Mouse (Mus musculus): ENCODE data around the gene Hils1.

Hils1 gene

DNA sequence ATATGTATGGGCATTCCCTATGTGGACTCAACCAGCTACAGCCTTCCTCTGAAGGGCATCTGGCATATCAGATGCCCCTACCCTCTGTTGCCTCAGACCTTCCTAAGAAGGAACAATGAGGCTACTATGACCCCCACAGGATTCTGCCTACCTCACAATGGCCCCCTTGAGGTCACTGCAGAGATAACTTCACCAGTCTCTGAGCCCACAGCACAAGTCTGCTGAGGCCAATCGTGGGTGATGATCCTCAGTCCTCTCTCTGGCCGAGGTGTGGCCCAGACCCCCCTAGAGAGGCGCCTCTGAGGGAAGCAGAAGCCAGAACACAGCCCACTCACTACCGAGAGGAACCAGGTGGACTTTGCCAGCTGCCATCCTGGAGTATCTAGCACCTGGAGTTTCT lies at the start of gene Hils1:
Gene Hils1, plus strand, starts transcription at position 175 of the 400 bp plus-strand sequence.
- DNase-seq (ENCODE audit: low read depth, low spot score), result no peak

DNA sequence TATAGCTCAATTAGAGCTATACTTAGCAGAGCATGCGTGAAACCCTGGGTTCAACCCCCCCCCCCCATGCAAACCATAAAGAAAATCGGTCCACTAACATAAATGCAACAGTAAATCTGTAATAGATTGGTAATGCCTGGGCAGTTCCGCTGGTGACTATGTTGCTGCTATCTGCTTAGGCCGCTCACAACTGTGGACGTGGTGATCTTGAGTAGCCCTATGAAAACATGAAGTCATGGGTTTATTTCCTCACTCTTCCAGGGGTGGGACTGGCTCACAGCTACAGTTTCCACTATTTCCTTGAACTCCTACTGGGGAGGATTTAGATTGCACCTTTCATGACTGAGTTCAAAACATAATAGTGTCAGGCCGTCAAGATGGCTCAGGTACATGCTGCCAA lies 49.7 kb upstream of the Hils1 start:
- no peak for DNase-seq (ENCODE audit: low read depth, low spot score)

DNA sequence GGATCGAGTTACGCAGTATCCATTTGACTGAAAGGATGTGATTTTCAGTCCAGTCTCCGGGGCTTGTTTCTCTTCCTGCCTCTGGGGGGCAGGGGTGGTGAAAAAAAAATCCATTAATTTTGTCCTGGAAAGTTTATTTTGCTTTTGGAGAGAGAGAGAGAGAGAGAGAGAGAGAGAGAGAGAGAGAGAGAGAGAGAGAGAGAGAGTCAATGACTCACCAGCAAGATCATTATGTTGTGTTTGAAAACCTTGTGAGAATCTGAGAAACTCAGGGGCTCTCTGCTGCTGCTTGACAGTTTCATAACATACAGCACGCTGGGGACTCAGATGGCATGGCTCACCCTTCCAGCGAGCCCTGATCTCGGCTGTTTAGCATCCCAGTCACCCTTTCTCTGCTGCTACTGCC lies 46.4 kb upstream of the Hils1 start:
- no peak for DNase-seq (ENCODE audit: low read depth, low spot score)

DNA sequence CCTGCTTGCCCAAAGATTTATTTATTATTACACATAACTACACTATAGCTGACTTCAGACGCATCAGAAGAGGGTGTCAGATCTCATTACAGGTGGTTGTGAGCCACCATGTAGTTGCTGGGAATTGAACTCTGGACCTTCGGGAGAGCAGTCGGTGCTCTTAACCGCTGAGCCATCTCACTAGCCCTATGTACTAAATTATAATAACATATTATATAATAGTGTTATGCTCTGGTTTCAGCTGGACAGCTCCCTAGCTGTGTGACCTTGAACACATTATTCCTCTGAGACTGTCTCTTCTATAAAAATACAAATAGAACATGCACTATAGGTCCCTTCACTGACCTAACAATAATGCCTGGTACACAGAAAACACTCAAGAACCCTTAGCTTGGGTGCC lies 42.4 kb upstream of the Hils1 start:
- no peak for DNase-seq (ENCODE audit: low read depth, low spot score)

DNA sequence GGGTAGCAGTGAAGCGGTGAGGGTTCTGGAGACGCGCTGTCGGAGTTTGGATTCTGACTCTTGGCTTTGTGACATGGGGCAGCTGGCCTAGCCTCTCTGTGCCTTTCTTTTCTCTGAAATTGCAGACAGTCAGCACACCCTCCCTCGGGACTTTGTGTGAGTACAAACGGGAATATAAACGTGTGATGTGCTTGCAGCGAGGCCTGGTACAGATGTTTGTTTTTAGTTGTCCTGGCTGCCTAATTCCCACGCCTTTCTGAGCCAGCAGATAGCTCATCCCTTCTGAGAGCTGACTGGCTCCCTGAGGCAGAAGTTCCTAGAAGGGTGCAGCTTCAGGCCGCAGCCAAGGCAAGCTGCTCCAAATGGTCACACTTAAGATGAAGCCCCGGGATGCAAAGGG lies 41.0 kb upstream of the Hils1 start:
- DNase-seq (ENCODE audit: low read depth, low spot score), result no peak

DNA sequence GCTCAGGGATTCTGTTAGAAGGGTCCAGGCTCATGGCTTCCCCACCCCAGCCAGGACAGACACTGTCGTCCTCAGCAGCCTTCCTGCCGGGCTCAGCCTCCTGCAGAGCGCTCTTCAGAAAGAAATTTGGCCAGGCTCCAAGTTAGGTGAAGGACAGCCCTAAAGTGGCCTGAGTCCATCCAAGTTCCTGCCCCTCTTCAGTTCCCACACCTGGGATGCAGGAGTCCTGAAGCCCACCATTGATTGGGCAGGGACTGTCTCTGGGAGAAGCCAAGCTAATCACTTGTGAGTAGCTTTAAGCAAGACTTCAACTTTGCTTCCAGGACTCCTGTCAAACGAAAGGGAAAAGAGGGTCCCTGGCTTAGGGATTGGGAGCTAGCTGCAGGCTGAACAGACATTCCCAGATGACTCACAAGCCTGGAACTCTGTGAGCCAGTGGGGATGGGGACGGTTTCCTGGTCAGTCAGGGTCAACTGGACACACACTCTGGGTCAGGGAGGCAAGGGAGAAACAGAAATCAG lies 39.6 kb upstream of the Hils1 start:
- DNase-seq (ENCODE audit: low read depth, low spot score), result no peak

DNA sequence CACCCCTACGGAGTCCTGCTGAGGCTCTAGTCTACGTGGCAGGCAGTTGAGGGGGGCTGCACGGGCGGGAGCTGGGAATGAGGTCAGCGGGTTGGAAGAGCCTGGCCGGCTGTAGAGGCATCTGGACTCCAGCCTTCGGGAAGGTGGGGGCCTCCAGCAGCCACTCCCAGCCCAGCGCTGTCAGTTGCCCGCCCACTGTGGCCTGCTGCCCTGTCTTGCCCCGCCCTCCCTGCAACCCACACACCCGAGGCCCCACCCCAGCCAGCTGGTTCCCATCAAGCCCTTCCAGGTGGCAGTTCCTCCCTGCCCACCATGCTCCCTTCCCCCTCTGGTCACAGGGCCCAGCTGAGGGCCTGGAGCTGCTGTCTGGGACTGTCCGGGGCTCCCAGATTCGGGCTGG lies 38.6 kb upstream of the Hils1 start:
- no peak for DNase-seq (ENCODE audit: low read depth, low spot score)

DNA sequence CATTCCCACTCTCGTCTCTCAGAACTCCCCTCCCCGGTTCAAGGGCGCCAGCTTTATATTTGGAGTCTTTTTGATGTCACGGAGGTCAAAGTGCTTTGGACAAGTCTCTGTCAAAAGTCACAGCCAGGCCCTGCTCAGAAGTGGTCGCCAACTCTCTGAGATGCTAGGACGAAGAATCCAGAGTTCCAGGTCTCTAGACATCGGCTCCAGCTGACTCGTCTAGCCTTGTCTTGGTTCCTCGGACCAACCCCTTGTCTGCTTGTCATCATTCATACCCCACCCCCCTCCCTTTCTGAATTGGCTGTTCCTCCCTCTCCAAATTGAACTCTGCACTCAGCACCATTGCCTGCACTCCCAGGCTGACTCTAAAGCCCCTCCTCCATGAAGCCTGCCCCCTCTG lies 37.8 kb upstream of the Hils1 start:
- no peak for DNase-seq (ENCODE audit: low read depth, low spot score)

DNA sequence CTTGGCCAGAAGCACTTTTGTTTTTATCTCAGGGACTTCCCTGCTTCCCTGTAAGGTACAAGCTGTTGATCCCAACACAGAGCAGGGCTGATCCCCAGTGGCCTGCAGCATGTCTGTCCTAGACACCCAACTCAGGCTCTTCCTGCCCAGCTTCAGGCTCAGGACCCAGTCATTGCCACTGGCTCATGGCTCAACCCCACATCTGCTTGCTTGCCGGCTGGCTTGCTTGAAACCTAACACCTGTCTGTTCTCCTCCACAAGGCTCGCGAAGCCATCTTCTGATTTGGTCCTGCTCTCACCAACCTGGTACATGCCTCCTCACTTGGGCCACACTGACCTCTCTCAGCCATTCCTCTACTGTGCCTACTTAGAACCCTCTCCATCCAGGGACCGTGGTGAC lies 37.2 kb upstream of the Hils1 start:
- no peak for DNase-seq (ENCODE audit: low read depth, low spot score)

DNA sequence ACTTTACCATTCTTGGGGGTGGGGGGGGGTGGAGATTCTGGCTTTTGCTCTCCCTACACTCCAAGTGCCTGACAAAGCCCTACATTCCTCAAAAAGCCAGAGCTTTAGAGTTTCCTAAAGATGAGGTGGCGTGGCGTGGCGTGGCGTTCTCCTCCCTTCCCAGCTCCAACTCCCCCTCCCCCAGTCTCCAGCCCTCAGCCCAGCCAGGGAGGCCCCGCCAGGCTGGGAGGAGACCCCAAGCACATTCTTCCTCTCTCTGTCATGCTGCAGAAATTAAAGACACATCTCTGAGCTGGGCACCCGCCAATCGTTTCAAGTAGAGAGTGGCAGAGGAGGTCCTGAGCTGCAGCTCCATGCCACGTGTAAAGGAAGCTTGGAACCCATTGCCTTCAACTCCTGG lies 33.8 kb upstream of the Hils1 start:
- no peak for DNase-seq (ENCODE audit: low read depth, low spot score)

DNA sequence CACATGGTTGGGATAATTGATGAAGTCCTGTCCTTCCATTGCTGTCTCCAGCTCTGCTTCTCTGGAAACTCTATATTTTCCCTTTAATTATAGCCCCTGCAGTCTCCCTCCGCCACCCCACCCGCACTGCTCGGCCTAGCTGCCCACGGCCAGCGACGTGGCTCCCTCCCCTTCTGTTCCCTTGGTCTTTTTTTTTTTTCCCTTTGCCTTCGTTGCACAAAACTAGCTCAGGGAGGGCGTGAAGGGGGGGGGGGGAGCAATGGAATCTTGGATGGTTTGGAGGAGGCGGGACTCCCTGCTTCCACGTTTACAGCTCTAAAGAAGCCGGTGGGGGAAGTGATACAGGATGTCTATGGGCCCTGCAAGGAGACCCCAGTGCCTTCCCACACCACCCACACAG lies 32.9 kb upstream of the Hils1 start:
- no peak for DNase-seq (ENCODE audit: low read depth, low spot score)

DNA sequence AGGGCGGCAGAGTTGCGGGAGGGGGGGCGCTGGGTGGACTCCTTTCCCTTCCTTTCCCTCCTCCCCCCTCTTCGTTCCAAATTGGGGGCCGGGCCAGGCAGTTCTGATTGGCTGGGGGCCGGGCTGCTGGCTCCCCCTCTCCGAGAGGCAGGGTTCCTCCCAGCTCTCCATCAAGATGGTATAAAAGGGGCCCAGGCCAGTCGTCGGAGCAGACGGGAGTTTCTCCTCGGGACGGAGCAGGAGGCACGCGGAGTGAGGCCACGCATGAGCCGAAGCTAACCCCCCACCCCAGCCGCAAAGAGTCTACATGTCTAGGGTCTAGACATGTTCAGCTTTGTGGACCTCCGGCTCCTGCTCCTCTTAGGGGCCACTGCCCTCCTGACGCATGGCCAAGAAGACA lies 31.3 kb upstream of the Hils1 start, which contains the start of gene Col1a1:
Gene Col1a1, plus strand, starts transcription at position 180 of the 400 bp plus-strand sequence.
- DNase-seq (ENCODE audit: low read depth, low spot score), result no peak

DNA sequence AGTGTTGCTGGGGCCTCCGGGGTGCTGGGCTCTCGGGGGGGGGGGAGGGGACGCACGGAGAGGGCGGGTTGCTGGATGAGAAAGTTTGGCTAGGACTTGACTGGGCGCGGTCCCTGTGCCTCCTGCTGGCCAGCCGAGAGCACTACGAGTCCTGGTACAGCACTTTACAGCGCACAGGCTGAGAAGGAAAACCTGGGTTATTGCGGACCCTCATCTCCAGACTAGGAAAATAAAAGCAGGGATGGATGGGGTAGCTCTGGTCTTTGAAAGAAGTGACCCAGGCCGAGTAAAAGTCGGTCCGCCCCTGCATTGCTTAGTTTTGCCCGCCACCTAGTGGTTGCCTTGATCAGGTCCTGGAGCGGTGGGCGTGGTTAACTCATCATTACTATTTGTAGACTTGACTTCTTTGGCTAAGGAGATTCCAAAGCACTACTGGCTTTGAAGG lies 30.5 kb upstream of the Hils1 start:
- peak; percentile 57 for DNase-seq (ENCODE audit: low read depth, low spot score)

DNA sequence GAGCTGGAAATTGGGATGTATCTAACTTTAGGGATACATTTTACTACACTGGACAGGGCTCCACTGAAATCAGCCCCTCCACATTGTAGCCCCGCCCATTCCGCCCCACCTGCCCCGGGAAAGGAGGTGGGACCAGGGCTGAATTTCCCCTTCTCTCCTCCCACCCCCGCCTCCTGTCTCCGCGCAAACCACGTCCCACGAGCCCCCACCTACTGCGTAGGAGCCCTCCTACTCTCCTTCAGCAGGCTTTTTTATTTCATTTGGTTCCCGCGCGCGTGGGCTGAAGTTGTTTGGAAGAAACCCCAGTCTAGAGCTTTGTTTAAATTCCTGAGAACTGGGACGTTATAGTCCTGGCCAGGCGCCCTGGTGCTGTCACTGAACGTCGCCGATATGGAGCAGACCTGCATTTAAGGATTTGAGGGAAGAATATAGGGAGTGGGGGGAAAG lies 30.0 kb upstream of the Hils1 start:
- peak; percentile 70 for DNase-seq (ENCODE audit: low read depth, low spot score)

DNA sequence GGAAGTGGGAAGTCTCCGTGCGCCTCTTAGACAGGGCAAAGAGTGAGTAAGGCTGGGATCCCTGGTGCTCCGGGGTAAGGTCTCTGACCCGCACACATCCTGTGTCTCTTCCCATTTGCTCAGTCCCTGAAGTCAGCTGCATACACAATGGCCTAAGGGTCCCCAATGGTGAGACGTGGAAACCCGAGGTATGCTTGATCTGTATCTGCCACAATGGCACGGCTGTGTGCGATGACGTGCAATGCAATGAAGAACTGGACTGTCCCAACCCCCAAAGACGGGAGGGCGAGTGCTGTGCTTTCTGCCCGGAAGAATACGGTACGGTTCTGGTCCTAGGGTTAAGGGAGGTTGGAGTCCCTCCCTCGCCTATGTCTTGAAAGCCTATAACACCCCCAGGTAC lies 29.6 kb upstream of the Hils1 start:
- DNase-seq (ENCODE audit: low read depth, low spot score), result no peak

DNA sequence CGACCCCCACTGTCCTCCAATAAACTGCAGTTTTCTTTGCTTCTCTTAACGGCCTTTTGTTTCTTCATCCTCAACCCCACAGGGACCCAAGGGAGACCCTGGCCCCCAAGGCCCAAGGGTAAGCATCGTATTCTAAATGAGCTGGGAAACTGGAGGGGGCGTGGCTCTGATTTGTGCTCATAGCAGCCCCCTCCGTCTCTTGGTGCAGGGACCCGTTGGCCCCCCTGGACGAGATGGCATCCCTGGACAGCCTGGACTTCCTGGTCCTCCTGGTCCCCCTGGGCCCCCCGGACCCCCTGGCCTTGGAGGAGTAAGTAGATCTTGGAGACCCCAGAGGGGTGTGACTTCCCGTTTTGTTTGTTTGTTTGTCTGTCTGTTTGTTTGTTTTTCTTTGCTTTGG lies 29.1 kb upstream of the Hils1 start:
- DNase-seq (ENCODE audit: low read depth, low spot score), result no peak

DNA sequence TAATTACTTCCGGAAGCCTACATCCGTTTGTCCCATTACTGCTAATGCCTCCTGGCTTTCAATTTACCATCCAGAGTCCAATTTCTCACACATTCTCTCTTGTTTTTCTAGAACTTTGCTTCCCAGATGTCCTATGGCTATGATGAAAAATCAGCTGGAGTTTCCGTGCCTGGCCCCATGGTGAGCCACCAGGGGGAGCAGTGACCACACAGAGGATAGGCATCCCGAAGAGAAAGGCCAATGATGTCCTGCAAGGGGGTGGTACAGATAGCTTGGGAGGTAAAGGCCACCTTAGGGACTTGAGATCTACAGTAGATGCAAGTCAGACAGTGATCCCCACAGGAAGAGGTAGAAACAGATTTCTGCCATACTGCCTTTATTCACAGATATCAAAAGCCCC lies 28.1 kb upstream of the Hils1 start:
- DNase-seq (ENCODE audit: low read depth, low spot score), result no peak

DNA sequence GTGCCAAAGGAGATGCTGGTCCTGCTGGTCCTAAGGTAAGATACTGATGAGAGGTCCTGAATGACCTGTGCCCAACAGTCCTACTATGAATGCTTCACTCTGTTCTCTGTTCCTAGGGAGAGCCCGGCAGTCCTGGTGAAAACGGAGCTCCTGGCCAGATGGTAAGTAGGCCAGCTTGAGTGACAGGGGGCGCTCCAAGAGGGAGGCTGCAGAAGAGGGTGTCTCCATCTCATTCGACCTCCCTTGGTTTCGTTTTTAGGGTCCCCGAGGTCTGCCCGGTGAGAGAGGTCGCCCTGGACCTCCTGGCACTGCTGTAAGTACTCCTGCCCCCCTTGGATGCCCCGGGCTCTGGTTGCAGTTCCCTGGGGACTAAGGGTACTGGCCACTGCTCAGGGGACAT lies 26.3 kb upstream of the Hils1 start:
- no peak for DNase-seq (ENCODE audit: low read depth, low spot score)

DNA sequence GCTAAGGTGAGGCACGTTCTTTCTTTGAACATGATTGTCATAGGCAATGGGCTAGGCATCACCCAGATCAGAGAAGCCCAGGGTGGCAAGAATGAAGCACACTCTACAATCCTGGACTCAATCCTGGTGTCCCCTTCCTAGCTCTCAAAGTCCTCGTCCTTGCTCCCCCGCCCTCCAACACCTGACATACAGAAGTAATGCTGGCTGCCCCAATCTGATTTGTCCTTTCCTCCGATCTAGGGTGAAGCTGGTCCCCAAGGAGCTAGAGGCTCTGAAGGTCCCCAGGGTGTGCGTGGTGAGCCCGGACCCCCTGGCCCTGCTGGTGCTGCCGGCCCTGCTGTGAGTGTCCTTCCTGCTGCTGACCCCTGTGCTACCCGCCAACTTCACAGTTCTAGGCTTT lies 25.6 kb upstream of the Hils1 start:
- no peak for DNase-seq (ENCODE audit: low read depth, low spot score)

DNA sequence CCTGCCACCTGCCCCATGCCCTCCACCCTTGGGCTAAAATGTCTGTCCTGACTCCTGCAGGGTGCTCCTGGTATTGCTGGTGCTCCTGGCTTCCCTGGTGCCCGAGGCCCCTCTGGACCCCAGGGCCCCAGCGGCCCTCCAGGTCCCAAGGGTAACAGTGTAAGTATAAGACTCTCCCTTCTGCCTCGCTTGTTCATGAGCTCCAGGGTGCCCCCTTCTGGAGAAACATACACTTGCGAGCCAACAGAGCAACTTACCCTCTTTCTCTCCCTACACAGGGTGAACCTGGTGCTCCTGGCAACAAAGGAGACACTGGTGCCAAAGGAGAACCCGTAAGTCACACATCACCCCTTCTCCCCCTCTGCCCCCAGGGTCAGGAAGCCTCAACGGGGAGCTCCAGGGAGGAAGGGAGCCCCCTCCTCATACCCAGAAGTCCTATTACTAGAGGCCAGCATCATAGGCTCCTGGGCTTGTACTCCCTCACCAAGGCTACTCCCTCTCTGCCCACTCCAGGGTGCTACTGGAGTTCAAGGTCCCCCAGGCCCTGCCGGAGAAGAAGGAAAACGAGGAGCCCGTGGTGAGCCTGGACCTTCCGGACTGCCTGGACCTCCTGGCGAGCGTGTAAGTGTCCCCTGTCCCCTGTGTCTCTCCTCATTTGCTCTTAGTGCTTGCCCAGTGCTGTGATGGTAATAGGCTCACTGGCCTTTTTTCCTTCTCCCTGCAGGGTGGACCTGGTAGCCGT lies 24.9 kb upstream of the Hils1 start:
- DNase-seq (ENCODE audit: low read depth, low spot score), result no peak

DNA sequence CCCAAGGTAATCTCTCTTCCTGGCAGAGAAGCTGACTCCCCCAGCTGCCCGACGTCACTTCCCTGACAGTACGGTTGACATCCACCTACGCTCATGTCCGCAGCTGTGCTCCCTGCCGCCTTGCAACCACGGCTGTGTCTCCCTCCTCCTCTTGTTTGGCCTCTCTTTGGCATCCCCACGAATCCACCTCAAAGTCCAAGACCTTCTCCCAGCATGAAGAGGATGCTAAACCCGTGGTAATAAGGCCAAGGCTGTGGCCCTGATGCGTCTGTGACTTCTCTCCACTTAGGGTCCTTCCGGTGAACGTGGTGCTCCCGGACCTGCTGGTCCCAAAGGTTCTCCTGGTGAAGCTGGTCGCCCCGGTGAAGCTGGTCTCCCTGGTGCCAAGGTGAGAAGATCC lies 24.3 kb upstream of the Hils1 start:
- DNase-seq (ENCODE audit: low read depth, low spot score), result no peak

DNA sequence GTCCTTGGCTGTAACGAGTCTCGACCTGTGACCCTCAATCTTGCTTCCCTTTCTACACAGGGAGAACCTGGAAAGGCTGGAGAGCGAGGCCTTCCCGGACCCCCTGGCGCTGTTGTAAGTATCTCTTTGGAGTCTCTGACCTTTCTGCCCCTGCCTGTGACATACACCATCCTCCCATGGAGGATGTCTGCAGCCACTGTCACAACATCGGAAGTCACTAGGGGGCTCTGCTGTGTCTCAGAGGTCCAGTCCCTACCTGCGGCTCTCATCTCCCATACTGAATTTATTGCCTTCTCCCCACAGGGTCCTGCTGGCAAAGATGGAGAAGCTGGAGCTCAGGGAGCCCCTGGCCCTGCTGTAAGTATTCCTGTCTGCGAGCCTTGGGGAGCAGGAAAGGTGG lies 23.1 kb upstream of the Hils1 start:
- DNase-seq (ENCODE audit: low read depth, low spot score), result no peak

DNA sequence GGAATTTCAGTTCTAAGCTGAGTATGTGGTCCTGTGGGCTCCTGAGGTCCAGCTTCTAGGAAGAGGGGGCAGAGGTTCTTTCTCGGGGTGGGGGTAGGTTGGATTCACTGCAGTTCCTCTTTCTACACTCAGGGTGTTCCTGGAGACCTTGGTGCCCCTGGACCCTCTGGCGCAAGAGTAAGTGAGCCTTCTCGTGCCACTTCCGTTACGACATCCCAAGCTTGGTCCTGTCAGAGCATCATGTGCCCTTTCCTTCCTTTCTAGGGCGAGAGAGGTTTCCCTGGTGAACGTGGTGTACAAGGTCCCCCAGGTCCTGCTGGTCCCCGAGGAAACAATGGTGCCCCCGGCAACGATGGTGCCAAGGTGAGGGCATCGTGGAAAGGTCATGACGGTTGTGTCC lies 22.2 kb upstream of the Hils1 start:
- DNase-seq (ENCODE audit: low read depth, low spot score), result no peak

DNA sequence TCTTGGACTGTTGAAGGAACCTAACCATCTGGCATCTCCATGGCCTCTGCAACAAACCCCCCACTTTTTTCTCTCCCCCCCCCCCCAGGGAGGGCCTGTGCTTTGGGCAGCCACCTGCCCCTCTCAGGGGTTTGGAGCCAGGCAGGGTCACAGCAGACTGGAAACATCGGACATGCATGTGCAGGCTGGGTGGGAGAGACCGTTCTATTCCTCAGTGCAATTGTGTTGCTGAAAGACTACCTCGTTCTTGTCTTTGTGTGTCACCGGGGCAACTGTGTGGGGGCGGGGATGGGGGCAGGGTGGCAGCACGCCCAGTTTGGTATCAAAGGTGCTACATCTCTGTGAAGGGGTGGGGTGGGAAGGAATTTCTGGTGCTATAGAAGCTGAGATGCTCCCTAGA lies 15.2 kb upstream of the Hils1 start:
- no peak for DNase-seq (ENCODE audit: low read depth, low spot score)

Data from telencephalon, adult 2 months (tissue).